7 mouse cellular contexts compared by ENCODE assay signal in the genomic region with DNA sequence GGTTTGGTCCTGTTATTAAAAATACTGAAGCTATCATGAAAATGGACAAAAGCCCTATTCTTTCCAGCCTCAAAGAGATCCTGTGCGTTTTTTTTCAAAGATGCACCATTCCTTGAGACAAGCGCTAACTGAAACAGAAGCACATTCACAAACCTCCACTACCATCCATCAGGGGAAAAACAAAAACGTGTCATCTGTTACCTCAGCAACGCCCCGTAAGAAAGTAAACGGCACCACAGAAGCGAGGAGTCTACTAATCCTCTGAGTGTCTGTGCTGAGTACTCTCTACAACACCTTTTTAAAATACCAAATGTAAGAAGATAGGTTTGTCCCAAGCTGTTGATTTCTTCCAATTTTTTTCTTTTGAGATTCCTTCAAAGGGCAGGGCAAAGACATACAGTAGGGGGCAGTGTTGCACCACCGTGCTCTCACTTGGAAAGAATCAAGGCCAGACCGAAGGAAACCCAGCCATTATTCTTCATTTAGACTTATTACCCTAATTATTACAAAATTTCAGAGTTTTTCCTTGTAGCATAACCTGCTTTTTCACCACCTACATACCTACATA.
DNase-seq lines count a peak whose midpoint lies in the region; ATAC-seq lines count a peak whose summit lies in the region.

No protein-coding gene starts in this region.

- peak; percentile 80 for ATAC-seq in megakaryocyte progenitor cell, adult 5-6 weeks (replicated peaks; ENCODE audit: poor library complexity)

- DNase-seq in R1 (ENCODE audit: low read depth, low spot score): peak; percentile 54
- peak; percentile 59 to 72 for DNase-seq in cerebellum, adult 18-20 months
- DNase-seq in frontal cortex, postnatal 14 days (ENCODE audit: low spot score in 2 of 2): peak; percentile 13 to 60
- DNase-seq in hindlimb bud, embryonic 11.5 days (ENCODE audit: extremely low spot score, low read depth, low spot score): peak; percentile 86
- peak; percentile 53 for DNase-seq in left cerebral cortex, adult 11 months (ENCODE audit: low spot score)
- peak; percentile 9 for DNase-seq in spleen, adult 12 weeks (ENCODE audit: low spot score)

Comparison
In these comparisons a context has a peak if more than half of its experiments do, and no peak if none do; other contexts are left out.
1. Peak in every context shown above with its lines: DNase-seq and ATAC-seq.
2. DNase-seq: peak in every context shown above with its lines; median percentile 86 in hindlimb bud, embryonic 11.5 days; 66 in cerebellum, adult 18-20 months; 54 in R1; 53 in left cerebral cortex, adult 11 months; 36 in frontal cortex, postnatal 14 days; 9 in spleen, adult 12 weeks.